In the genomic region with DNA sequence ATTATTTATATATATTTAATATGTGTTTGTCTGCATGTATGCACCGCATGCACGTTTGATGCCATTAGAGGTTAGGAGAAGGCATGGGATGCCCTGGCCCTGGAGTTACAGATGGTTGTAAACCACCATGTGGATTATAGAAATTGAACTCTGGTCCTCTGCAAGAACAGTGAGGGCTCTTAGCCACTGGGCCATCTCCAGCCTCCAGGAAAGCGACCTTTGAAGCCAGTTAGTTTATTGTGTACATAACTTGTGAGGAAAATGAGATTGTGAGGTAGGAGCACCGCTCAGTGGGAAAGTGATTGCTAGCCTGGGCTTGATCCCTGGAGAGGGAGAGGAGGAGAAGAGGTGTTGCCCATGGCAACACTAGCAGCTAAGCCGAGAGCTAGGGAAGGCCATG, we compare ENCODE assay signal across 20 mouse cellular contexts. TPM values are rescaled to one million over a fixed set of nuclear protein-coding genes. Genes with fewer than 3 reads are reported as not detected.
DNase-seq lines count a peak whose midpoint lies in the region; ATAC-seq and TF ChIP-seq lines count a peak whose summit lies in the region.
"Had no signal": no experiment of that assay in that cellular context is flagged by ENCODE, and none has a peak within 500 bp of the region (broad histone marks: within the 10 kb centered on the region; RNA-seq: fewer than 3 reads in every experiment).

No protein-coding gene starts in this region.

- H3K4me2 ChIP-seq in intestine, postnatal 0 days (replicated peaks; ENCODE audit: low read depth) = no peak overlapping the region
- H3K4me2 ChIP-seq: embryonic facial prominence, embryonic 13.5 days; embryonic facial prominence, embryonic 15.5 days; forebrain, embryonic 12.5 days had no signal

- H3K9ac ChIP-seq in ES-Bruce4 (ENCODE audit: low read depth, poor library complexity, severe bottlenecking) = peak overlapping the region; percentile 39; the same call in 1 of the 2 replicates
- H3K9ac ChIP-seq in intestine, postnatal 0 days (ENCODE audit: low read depth, low read length) = no peak overlapping the region
- H3K9ac ChIP-seq: embryonic facial prominence, embryonic 13.5 days; embryonic facial prominence, embryonic 15.5 days; forebrain, embryonic 12.5 days had no signal

- H3K4me3 ChIP-seq in ES-Bruce4 (ENCODE audit: low read depth, low read length) = no peak overlapping the region
- no peak overlapping the region for H3K4me3 ChIP-seq in intestine, postnatal 0 days (ENCODE audit: low read depth, low read length)
- H3K4me3 ChIP-seq: embryonic facial prominence, embryonic 13.5 days; embryonic facial prominence, embryonic 15.5 days; erythroblast, embryonic 14.5 days; forebrain, embryonic 10.5 days; forebrain, embryonic 12.5 days had no signal

- H3K4me1 ChIP-seq in ES-Bruce4 (ENCODE audit: control insufficient read depth, insufficient read depth, low read length) = no peaks in the 10 kb centered on the region
- H3K4me1 ChIP-seq in intestine, postnatal 0 days (replicated peaks; ENCODE audit: control insufficient read depth, insufficient read depth, low read length) = no peaks in the 10 kb centered on the region
- H3K4me1 ChIP-seq: embryonic facial prominence, embryonic 13.5 days; embryonic facial prominence, embryonic 15.5 days; forebrain, embryonic 10.5 days; forebrain, embryonic 12.5 days had no signal

- no peaks in the 10 kb centered on the region for H3K9me3 ChIP-seq in ES-Bruce4 (replicated peaks; ENCODE audit: control insufficient read depth, insufficient read depth, low read length, poor library complexity, severe bottlenecking)
- H3K9me3 ChIP-seq in intestine, postnatal 0 days (ENCODE audit: control insufficient read depth) = no peaks in the 10 kb centered on the region
- H3K9me3 ChIP-seq: embryonic facial prominence, embryonic 13.5 days; embryonic facial prominence, embryonic 15.5 days; forebrain, embryonic 10.5 days; forebrain, embryonic 12.5 days had no signal

- peaks cover 75% of the 10 kb centered on the region for H3K36me3 ChIP-seq in ES-Bruce4 (ENCODE audit: control insufficient read depth, insufficient read depth, low read length, poor library complexity, severe bottlenecking)
- H3K36me3 ChIP-seq in intestine, postnatal 0 days (ENCODE audit: control insufficient read depth, insufficient read depth) = peaks cover 55% of the 10 kb centered on the region

- H3K27ac ChIP-seq in ES-Bruce4 (ENCODE audit: insufficient read depth, low read length) = peak overlapping the region; percentile 89
- H3K27ac ChIP-seq in intestine, postnatal 0 days (ENCODE audit: low read depth, low read length) = no peak overlapping the region
- H3K27ac ChIP-seq: embryonic facial prominence, embryonic 13.5 days; embryonic facial prominence, embryonic 15.5 days; forebrain, embryonic 10.5 days; forebrain, embryonic 12.5 days had no signal

- no peak for TF ChIP-seq CTCF in ES-Bruce4 (IDR thresholded peaks at IDR 0.05; ENCODE audit: low read depth, low read length)
- peak; percentile 19; the same call in 1 of the 2 replicates for TF ChIP-seq CTCF in intestine, postnatal 0 days (IDR thresholded peaks at IDR 0.05; ENCODE audit: low read depth)

- H3K27me3 ChIP-seq in ES-Bruce4 (ENCODE audit: control insufficient read depth, insufficient read depth, low read length, poor library complexity, severe bottlenecking) = no peaks in the 10 kb centered on the region
- no peaks in the 10 kb centered on the region for H3K27me3 ChIP-seq in intestine, postnatal 0 days (replicated peaks; ENCODE audit: control insufficient read depth, insufficient read depth, low read length)
- H3K27me3 ChIP-seq: CH12.LX; embryonic facial prominence, embryonic 13.5 days; embryonic facial prominence, embryonic 15.5 days; forebrain, embryonic 12.5 days had no signal

- TF ChIP-seq POLR2A in ES-Bruce4 (IDR thresholded peaks at IDR 0.05; ENCODE audit: insufficient read depth, low read length) = no peak

- WGBS in intestine, postnatal 0 days = 56% methylated on average over 5 of the region's 5 CpGs

- ATAC-seq in intestine, postnatal 0 days = peak; percentile 64
- ATAC-seq: forebrain, embryonic 14.5 days had no signal

- no peak for TF ChIP-seq EP300 in ES-Bruce4 (IDR thresholded peaks at IDR 0.05; ENCODE audit: insufficient read depth, low read depth, low read length)

- peak; percentile 47 for DNase-seq in yolk sac, embryonic 10.5 days (ENCODE audit: low spot score)
- DNase-seq in embryo, embryonic 9.5 days (ENCODE audit: extremely low spot score) = no peak
- DNase-seq in retina, embryonic 14.5 days (ENCODE audit: low spot score) = no peak
- DNase-seq: adrenal gland, adult 2 months; adrenal gland, postnatal 10 days; adrenal gland, postnatal 25 days; cerebellum, adult 11 months; cerebellum, adult 18-20 months; cerebellum, adult 9-10 months; cerebellum, postnatal 10 days; cerebellum, postnatal 25 days had no signal

RNA-seq across cellular contexts. Expression of a gene that starts 25.8 kb away (rescaled TPM):
- 2.1 and 2.3 TPM in 2 replicates for polyA plus RNA-seq in ES-Bruce4 (2011; ENCODE audit: insufficient read depth, insufficient read length, low read depth, missing spikeins)
- 0.90 and 1.4 TPM in 2 replicates for polyA plus RNA-seq in intestine, postnatal 0 days (2015; fragmentation: Nextera tagmentation; extraction: Ambion mirVana)

RNA-seq across cellular contexts. Expression of a gene that starts 39.2 kb away (rescaled TPM):
- 189 TPM in 2 replicates for polyA plus RNA-seq in ES-Bruce4 (2011; ENCODE audit: insufficient read depth, insufficient read length, low read depth, missing spikeins)
- polyA plus RNA-seq in intestine, postnatal 0 days (2015; fragmentation: Nextera tagmentation; extraction: Ambion mirVana) = 8.9 and 9.9 TPM in 2 replicates

Comparison
In these comparisons a context has a peak if more than half of its experiments do, and no peak if none do; other contexts are left out.
1. RNA of a gene that starts 39.2 kb away (polyA plus RNA-seq): 189 TPM in ES-Bruce4; 8.9 to 9.9 TPM in intestine, postnatal 0 days; every median in the first group is over 10 times any median in the second.